Mouse (Mus musculus): ENCODE measurements around the gene Cers6.

GRCm38 (mm10) chr2:69077189-69077588, 215.9 kb downstream of the Cers6 start:
- TF ChIP-seq POLR2A (IDR thresholded peaks at IDR 0.05; ENCODE audit: insufficient read depth, low read depth, low read length) (no peak), CTCF (IDR thresholded peaks at IDR 0.05; ENCODE audit: insufficient read depth, low read depth, low read length) (no peak)

Data from olfactory bulb, adult 2 months (tissue).